Mouse (Mus musculus) ES-Bruce4 (cell line): ENCODE data around the gene Tmprss12.

Experiments
- CTCF ChIP-seq: IDR thresholded peaks from one replicate; pipeline ENCODE4 v1.8.1; 2011; ENCODE audit warnings: low read depth, low read length
- POLR2A ChIP-seq: IDR thresholded peaks from one replicate; pipeline ENCODE4 v1.8.1; 2011; ENCODE audit warnings: low read length; ENCODE audit not compliant: insufficient read depth

GRCm38 (mm10) chr15:100248665-100249433 is 31.8 kb upstream of the Tmprss12 start:
- no peak for TF ChIP-seq CTCF
- no peak for TF ChIP-seq POLR2A
